33 mouse cellular contexts compared by ENCODE assay signal in the genomic region with DNA sequence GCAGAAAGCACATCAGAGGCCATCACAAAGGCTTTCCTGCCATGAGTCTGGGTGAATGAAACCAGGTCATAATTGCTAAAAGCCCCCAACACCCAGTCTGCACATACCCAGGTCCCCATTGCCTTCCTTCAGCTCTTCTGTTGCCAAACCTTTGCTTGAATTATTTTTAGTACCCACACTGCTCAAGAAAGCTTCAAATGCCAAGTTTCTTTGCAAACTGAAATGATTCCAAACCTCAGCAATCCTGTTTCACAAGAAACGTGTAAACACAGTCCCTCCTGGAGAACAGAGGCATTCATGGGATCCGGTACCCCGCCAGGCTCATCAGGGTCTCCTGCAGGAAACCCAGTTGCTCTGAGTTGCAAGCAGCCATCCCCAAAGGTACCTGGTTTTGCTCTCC. TPM values are rescaled to one million over a fixed set of nuclear protein-coding genes. Genes with fewer than 3 reads are reported as not detected.
"Had no signal": no experiment of that assay in that cellular context is flagged by ENCODE, and none has a peak within 500 bp of the region (broad histone marks: within the 10 kb centered on the region; RNA-seq: fewer than 3 reads in every experiment).

No protein-coding gene starts in this region.

- H3K27me3 ChIP-seq: heart, embryonic 13.5 days; heart, embryonic 15.5 days; hindbrain, embryonic 13.5 days; hindbrain, embryonic 15.5 days; kidney, embryonic 15.5 days; limb, embryonic 13.5 days; limb, embryonic 15.5 days; liver, embryonic 12.5 days had no signal

- ATAC-seq: hindbrain, postnatal 0 days; intestine, embryonic 16.5 days; liver, embryonic 12.5 days had no signal

- H3K4me3 ChIP-seq: heart, adult 2 months; heart, embryonic 13.5 days; heart, embryonic 15.5 days; hindbrain, embryonic 13.5 days; hindbrain, embryonic 15.5 days; kidney, embryonic 15.5 days; limb, embryonic 13.5 days; limb, embryonic 15.5 days; liver, embryonic 12.5 days had no signal

- DNase-seq: gastrocnemius, postnatal 14 days; gastrocnemius, postnatal 36 days; heart, adult 11 months; heart, adult 2 months; heart, postnatal 14 days; heart, postnatal 36 days; kidney, adult 18-20 months; kidney, adult 8-10 months; kidney, postnatal 14 days; kidney, postnatal 36 days; layer of hippocampus, adult 9-11 months; layer of hippocampus, postnatal 36 days; left cerebral cortex, postnatal 4 days had no signal

- H3K36me3 ChIP-seq: heart, embryonic 13.5 days; heart, embryonic 15.5 days; hindbrain, embryonic 13.5 days; hindbrain, embryonic 15.5 days; kidney, embryonic 15.5 days; limb, embryonic 13.5 days; limb, embryonic 15.5 days; liver, embryonic 12.5 days had no signal

- H3K9ac ChIP-seq: heart, embryonic 13.5 days; heart, embryonic 15.5 days; hindbrain, embryonic 13.5 days; hindbrain, embryonic 15.5 days; kidney, embryonic 15.5 days; limb, embryonic 13.5 days; limb, embryonic 15.5 days; liver, embryonic 12.5 days; liver, embryonic 14.5 days had no signal

- H3K27ac ChIP-seq: heart, adult 2 months; heart, embryonic 13.5 days; heart, embryonic 15.5 days; hindbrain, embryonic 13.5 days; hindbrain, embryonic 15.5 days; hindbrain, postnatal 0 days; kidney, embryonic 15.5 days; kidney, postnatal 0 days; limb, embryonic 13.5 days; limb, embryonic 15.5 days; liver, embryonic 12.5 days; liver, embryonic 14.5 days had no signal

- H3K4me2 ChIP-seq: heart, embryonic 11.5 days; heart, embryonic 13.5 days; heart, embryonic 15.5 days; hindbrain, embryonic 13.5 days; hindbrain, embryonic 15.5 days; kidney, embryonic 15.5 days; limb, embryonic 13.5 days; limb, embryonic 15.5 days; liver, embryonic 12.5 days had no signal

- H3K9me3 ChIP-seq: heart, embryonic 13.5 days; heart, embryonic 15.5 days; hindbrain, embryonic 13.5 days; hindbrain, embryonic 15.5 days; kidney, embryonic 15.5 days; limb, embryonic 13.5 days; limb, embryonic 15.5 days; liver, embryonic 12.5 days had no signal

- H3K4me1 ChIP-seq: heart, embryonic 13.5 days; heart, embryonic 15.5 days; hindbrain, embryonic 13.5 days; hindbrain, embryonic 15.5 days; kidney, embryonic 15.5 days; limb, embryonic 13.5 days; limb, embryonic 15.5 days; liver, embryonic 12.5 days had no signal

RNA-seq across cellular contexts. Expression of gene Gpr26, which starts 26.6 kb away (rescaled TPM):
- polyA plus RNA-seq: gonadal fat pad, adult 2 months; heart, adult 2 months; heart, embryonic 11.5 days; heart, embryonic 13.5 days; heart, embryonic 15.5 days; heart, postnatal 0 days; intestine, embryonic 14.5 days; intestine, embryonic 16.5 days; kidney, embryonic 15.5 days; kidney, postnatal 0 days; large intestine, adult 2 months; limb, embryonic 11.5 days; limb, embryonic 13.5 days; limb, embryonic 15.5 days; liver, adult 2 months; liver, embryonic 12.5 days; liver, embryonic 14.5 days; liver, embryonic 16.5 days had no signal
